Mouse (Mus musculus) forebrain, embryonic 11.5 days (tissue): ENCODE measurements at regions not wholly inside any gene's neighbourhood (a gene's known extent, or its start where the extent isn't known, plus 50 kb on each side); places are given as distances from the start of the nearest gene placed in this dataset.

ENCODE experiments used
- ATAC-seq: fragments of 200-750 bp; cut with Nextera tagmentation; replicated peaks from 2 replicates; pipeline ENCODE4 v1.8.0; 2017; ENCODE audit warnings: moderate TSS enrichment; ENCODE audit not compliant: low FRiP score
- DNase-seq: peaks from one replicate; pipeline ENCODE4 v3.0.0-alpha.2; 2017; ENCODE audit warnings: low spot score
- H3K27ac ChIP-seq: fragments of 300-500 bp; sonication (generic); 2 replicates; pipeline ENCODE4 v1.5.1; 2014; ENCODE audit warnings: low read depth, low read length
- H3K27me3 ChIP-seq: fragments of 300-500 bp; sonication (generic); 2 replicates; pipeline ENCODE4 v1.6.1; 2014; ENCODE audit warnings: mild to moderate bottlenecking, low read length, mixed read lengths; ENCODE audit not compliant: control insufficient read depth, insufficient read depth
- H3K36me3 ChIP-seq: fragments of 300-500 bp; sonication (generic); 2 replicates; pipeline ENCODE4 v1.6.1; 2014; ENCODE audit warnings: mild to moderate bottlenecking, low read length, moderate library complexity, mixed read lengths; ENCODE audit not compliant: control insufficient read depth, insufficient read depth
- H3K4me1 ChIP-seq: fragments of 300-500 bp; sonication (generic); replicated peaks from 2 replicates; pipeline ENCODE4 v1.6.1; 2014; ENCODE audit warnings: low read length, mixed read lengths; ENCODE audit not compliant: control insufficient read depth, insufficient read depth
- H3K4me2 ChIP-seq: fragments of 300-500 bp; sonication (generic); 2 replicates; pipeline ENCODE4 v1.6.1; 2014; ENCODE audit warnings: low read depth, mild to moderate bottlenecking, low read length, moderate library complexity, mixed read lengths; ENCODE audit not compliant: severe bottlenecking
- H3K4me3 ChIP-seq: fragments of 300-500 bp; sonication (generic); 2 replicates; pipeline ENCODE4 v1.5.1; 2014; ENCODE audit warnings: low read depth, low read length
- H3K9ac ChIP-seq: fragments of 300-500 bp; sonication (generic); 2 replicates; pipeline ENCODE4 v1.6.1; 2014; ENCODE audit warnings: low read length
- H3K9me3 ChIP-seq: fragments of 300-500 bp; sonication (generic); 2 replicates; pipeline ENCODE4 v1.6.1; 2016; ENCODE audit warnings: low read length, mixed read lengths; ENCODE audit not compliant: control insufficient read depth
- whole genome bisulfite sequencing: fragments of 180-500 bp; shearing (Covaris S2); extraction: QIAGEN DNeasy Blood & Tissue Kit; methylation state at CpG from one replicate; pipeline ENCODE4 v1.1.7; 2014; 5-methylcytosine and 5-hydroxymethylcytosine counted together

GRCm38 (mm10) chr12:7739352-7739994 lies 238.0 kb upstream of the Apob start:
- Histone ChIP-seq H3K4me3 (no peak overlapping the region), H3K4me2 (no peak overlapping the region), H3K9me3 (no peaks in the 10 kb centered on the region), H3K27me3 (no peaks in the 10 kb centered on the region), H3K36me3 (no peaks in the 10 kb centered on the region), H3K4me1 (no peaks in the 10 kb centered on the region), H3K9ac (no peak overlapping the region), H3K27ac (no peak overlapping the region)
- ATAC-seq = no peak
- DNase-seq = no peak
- WGBS = 84% methylated on average over 5 of the region's 5 CpGs

- Histone ChIP-seq H3K36me3 (no peaks in the 10 kb centered on the region), H3K4me1 (0 out of 2 replicates have a peak, but pooled peaks cover 2% of the 10 kb centered on the region), H3K4me3 (no peak overlapping the region), H3K9me3 (no peaks in the 10 kb centered on the region), H3K4me2 (no peak overlapping the region), H3K27ac (no peak overlapping the region), H3K9ac (no peak overlapping the region), H3K27me3 (no peaks in the 10 kb centered on the region)
- no peak for DNase-seq
- WGBS = 51% methylated on average over 2 of the region's 2 CpGs
- no peak for ATAC-seq
Measured at GRCm38 (mm10) chr12:7746708-7747107, 230.7 kb upstream of the Apob start.

GRCm38 (mm10) chr12:7749319-7750238 lies 227.9 kb upstream of the Apob start:
- DNase-seq (no peak), ATAC-seq (no peak)
- 0 out of 2 replicates have a peak, but pooled peaks cover 2% of the 10 kb centered on the region for H3K4me1 ChIP-seq
- no peak overlapping the region for H3K9ac ChIP-seq
- no peak overlapping the region for H3K27ac ChIP-seq
- H3K4me3 ChIP-seq = no peak overlapping the region
- WGBS = 39% methylated on average over 5 of the region's 5 CpGs
- H3K36me3 ChIP-seq = no peaks in the 10 kb centered on the region
- no peaks in the 10 kb centered on the region for H3K9me3 ChIP-seq
- no peak overlapping the region for H3K4me2 ChIP-seq
- H3K27me3 ChIP-seq = no peaks in the 10 kb centered on the region

GRCm38 (mm10) chr12:7754861-7755260 lies 222.6 kb upstream of the Apob start:
- H3K36me3 ChIP-seq = no peaks in the 10 kb centered on the region
- no peak for ATAC-seq
- no peaks in the 10 kb centered on the region for H3K9me3 ChIP-seq
- no peak overlapping the region for H3K4me2 ChIP-seq
- H3K27me3 ChIP-seq = no peaks in the 10 kb centered on the region
- no peak overlapping the region for H3K27ac ChIP-seq
- no peaks in the 10 kb centered on the region for H3K4me1 ChIP-seq
- H3K4me3 ChIP-seq = no peak overlapping the region
- WGBS = 87% methylated on average over 5 of the region's 5 CpGs
- DNase-seq = no peak
- no peak overlapping the region for H3K9ac ChIP-seq

- no peak overlapping the region for H3K27ac ChIP-seq
- H3K9ac ChIP-seq = no peak overlapping the region
- H3K4me3 ChIP-seq = no peak overlapping the region
- H3K4me2 ChIP-seq = no peak overlapping the region
- H3K36me3 ChIP-seq = no peaks in the 10 kb centered on the region
- H3K27me3 ChIP-seq = no peaks in the 10 kb centered on the region
- H3K9me3 ChIP-seq = no peaks in the 10 kb centered on the region
- H3K4me1 ChIP-seq = no peaks in the 10 kb centered on the region
- ATAC-seq (no peak), DNase-seq (no peak)
- WGBS = 80% methylated on average over 11 of the region's 11 CpGs
Measured at GRCm38 (mm10) chr12:7764795-7765697, 212.4 kb upstream of the Apob start.

GRCm38 (mm10) chr12:7774127-7774526 lies 203.3 kb upstream of the Apob start:
- Histone ChIP-seq H3K9ac (no peak overlapping the region), H3K9me3 (no peaks in the 10 kb centered on the region), H3K4me2 (no peak overlapping the region), H3K4me3 (no peak overlapping the region), H3K4me1 (no peaks in the 10 kb centered on the region), H3K36me3 (no peaks in the 10 kb centered on the region), H3K27ac (no peak overlapping the region), H3K27me3 (no peaks in the 10 kb centered on the region)
- no peak for DNase-seq
- 66% methylated on average over 3 of the region's 3 CpGs for WGBS
- no peak for ATAC-seq

GRCm38 (mm10) chr12:7776335-7776734 lies 201.1 kb upstream of the Apob start:
- ATAC-seq (0 out of 2 replicates have a peak, but pooled peaks have one; percentile 26), DNase-seq (no peak)
- H3K27ac ChIP-seq = no peak overlapping the region
- no peaks in the 10 kb centered on the region for H3K9me3 ChIP-seq
- H3K4me3 ChIP-seq = no peak overlapping the region
- no peak overlapping the region for H3K9ac ChIP-seq
- 64% methylated on average over 3 of the region's 3 CpGs for WGBS
- H3K36me3 ChIP-seq = no peaks in the 10 kb centered on the region
- H3K27me3 ChIP-seq = no peaks in the 10 kb centered on the region
- H3K4me1 ChIP-seq = no peaks in the 10 kb centered on the region
- no peak overlapping the region for H3K4me2 ChIP-seq
